Mouse (Mus musculus): ENCODE data around the gene Ube2e2.
A peak's percentile ranks its signal among the peaks of the same experiment; 100 is the strongest.
"Not testable (repeated sequence)": the region's sequence is repeated elsewhere in the genome, so short reads cannot be mapped to it uniquely, and the experiment has no call there.

Gene Ube2e2

DNA sequence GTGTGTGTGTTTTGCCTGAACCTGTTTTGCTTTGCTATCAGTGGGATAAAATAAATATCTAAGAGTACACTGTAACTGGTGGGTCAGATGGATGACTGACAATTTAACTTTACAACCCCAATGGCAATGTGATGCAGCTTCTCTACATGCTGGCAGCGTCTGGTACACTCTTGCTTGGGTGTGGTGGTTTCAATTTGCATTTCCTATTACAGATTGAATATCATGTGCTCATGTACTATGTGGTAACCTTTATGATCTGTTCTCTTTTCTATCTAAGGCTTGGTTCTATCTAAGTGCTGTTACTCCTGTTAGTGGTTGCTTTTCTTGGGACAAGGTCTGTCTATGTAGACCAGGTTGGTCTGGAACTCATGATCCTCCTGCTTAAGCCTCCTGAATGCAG, 292.1 kb downstream of the Ube2e2 start:
- DNase-seq: no peak

DNA sequence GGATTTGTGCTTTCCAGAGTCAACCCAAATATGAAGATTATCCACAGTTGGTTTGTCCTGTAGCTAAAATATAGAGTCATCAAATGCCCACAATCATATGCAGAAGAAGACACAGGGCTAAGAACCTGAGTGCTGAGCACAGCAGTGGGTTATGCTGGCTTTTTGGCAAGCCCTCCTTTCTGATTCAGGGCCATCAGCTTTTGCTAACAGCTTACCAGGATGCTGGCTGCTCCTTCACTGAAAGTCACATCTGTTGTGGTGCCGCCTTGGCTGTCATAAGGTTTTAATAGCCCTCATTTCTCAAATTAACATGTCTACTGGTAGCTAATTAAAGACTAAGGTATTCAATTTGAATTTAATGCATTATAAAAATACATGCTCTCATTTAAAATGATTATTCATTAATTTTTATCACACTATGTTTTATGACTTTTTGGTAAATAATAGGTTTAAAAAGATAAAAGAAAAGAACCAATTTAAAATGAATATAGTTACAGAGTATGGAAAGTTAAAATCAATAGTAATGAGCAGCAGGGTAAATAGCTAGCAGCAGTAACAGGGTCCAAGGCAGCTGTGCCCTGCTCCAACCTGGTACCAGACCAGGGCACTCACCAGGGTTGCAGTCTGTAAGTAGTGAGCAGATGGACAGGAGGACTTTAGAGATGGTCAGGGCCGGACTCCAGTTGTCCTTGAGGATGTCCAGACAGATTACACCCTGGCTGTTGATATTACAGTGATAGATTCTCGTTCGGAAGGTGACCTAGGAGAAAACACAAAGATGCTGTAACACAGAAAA, 307.6 kb downstream of the Ube2e2 start:
- DNase-seq: peak; percentile 53

DNA sequence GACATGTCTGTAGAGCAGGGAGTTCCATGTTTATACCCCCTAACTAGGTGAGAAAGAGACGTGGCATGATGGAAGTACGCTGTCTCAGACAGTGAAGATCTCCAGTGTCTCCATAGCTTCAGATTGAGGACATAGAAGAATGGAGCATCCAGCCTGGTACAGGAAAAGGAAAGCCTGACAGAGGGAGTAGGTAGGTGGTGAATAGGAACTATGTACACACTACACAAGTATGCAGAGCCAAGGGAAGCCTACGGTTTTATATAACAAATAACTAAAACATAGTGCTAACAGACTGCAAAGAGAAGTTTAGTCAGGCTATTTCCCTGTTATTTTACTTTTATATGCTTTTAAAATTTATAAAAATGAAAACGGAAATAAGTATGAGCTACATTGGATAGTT, 312.3 kb downstream of the Ube2e2 start:
- no peak for DNase-seq

GRCm38 (mm10) chr14:18574756-18575155, 319.3 kb downstream of the Ube2e2 start:
- no peak for DNase-seq

- no peak for DNase-seq
These were observed 319.8 kb downstream of the Ube2e2 start for GRCm38 (mm10) chr14:18574130-18574721.

DNA sequence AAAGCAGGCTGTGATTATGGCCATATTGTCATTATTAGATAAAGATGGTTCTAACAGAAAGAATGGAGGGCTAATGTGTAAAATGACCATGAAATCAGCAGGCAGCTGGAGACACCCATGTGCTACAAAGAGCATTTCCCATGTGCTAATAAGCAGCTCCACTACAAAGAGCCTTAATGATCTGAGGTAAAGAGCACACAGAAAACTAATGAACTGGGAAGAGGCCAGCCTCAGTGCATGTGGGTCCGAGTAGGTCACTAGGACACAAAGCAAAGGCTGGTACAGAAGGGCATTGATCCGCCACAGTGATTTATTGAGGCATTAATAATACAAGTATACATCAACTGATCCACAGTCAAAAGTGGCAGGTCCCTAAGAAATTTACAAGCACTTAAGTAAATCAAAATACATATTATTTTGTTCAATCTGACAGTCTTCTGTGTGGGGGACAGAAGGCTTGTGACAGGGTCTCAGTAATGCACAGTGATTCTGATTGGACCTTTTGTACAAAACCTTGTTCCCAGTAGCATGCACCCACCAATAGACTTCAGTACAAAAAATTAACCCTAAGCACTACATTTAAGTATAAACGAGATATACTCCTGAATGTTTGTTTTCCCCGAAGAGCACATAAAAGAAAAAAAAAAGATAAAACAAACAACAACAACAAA, 320.6 kb downstream of the Ube2e2 start:
- DNase-seq: no peak

GRCm38 (mm10) chr14:18572852-18573251, 321.2 kb downstream of the Ube2e2 start:
- DNase-seq: no peak

DNA sequence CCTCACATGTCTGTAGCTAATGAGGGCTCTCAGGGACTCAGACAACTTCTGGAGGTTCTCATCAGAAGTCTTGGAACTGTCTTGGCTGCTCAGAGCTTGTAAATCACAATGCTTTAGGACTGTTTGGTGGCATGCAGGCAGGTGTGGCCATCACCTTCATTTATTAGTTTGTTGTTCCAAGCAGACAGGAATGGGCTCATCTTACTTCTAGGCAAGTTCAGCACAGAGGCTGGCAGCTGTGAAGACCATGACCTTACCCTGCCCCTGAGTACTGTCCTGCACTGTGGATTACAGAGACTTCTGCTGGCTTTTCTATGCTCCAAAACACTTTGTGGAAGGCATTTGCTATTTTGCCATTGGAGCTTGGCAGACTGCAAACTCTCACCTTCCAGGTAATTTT, 324.5 kb downstream of the Ube2e2 start:
- DNase-seq: no peak

- not testable (repeated sequence) for DNase-seq
These were observed 329.1 kb downstream of the Ube2e2 start for GRCm38 (mm10) chr14:18564999-18565398.

DNA sequence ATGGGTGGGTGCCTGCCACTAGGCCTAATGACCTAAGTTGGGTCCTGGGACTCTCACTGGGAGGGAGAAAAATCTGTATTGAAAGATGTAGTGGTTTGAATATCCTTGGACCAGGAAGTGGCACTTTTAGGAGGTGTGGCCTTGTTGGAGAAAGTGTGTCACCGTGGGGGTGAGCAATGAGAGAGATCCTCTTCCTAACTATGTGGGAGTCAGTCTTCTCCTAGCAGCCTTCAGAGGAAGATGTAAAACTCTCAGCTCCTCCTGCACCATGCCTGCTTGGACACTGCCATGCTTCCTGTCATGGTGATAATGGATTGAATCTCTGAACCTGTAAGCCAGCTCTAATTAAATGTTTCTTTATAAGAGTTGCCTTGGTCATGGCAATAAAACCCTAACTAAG, 338.8 kb downstream of the Ube2e2 start:
- no peak for DNase-seq

GRCm38 (mm10) chr14:18554627-18554988, 339.5 kb downstream of the Ube2e2 start:
- no peak for DNase-seq

DNA sequence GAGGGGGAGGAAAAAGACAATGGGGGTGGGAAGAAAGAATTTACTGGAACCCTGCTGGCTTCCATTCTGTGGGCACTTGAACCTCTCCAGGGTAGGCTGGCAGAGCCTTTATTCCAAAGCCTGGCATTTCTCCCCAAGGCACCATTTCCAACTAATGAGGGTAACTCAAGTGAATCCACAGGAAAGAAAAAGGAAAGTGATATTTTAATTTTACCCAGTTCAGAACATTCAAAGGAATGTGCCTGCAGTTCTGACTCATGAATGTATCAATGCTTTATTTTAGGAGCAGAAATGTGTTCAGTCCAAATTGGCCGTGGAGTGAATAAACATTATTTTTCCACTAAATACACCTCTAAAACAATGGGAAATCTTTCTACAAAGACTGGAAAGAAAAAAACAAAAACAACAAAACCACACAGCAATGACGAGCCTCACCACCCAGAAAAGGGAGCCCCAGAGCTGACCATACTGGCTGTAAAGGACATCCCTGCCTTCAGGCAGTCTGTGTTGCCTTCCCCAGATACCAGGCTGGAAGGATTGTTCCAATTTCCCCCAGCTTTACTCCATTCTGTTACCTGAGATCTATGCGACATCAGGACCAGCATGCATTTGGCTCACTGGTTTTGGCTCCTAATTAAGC, 340.0 kb downstream of the Ube2e2 start:
- peak; percentile 3 for DNase-seq

DNA sequence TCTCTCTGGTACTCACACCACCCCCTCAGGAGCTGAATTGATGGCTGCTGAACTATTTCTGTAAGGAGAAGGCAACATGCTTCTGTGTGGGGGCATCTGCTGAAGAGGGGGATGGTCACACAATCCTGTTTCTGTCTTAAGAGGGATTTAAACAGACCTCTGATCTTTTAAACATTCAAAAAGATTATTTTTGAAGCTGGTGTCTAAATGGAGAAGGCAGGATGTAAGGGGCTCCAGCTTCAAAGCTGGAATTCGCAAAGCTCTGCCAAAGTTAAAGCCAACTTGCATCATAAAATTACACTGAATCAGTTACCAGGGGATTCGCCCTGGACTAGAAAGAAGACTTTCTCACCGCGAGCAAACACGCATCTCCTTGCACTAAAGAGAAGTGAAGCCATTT, 346.5 kb downstream of the Ube2e2 start:
- no peak for DNase-seq

- DNase-seq: not testable (repeated sequence)
These were observed 355.0 kb downstream of the Ube2e2 start for GRCm38 (mm10) chr14:18539092-18539491.

DNA sequence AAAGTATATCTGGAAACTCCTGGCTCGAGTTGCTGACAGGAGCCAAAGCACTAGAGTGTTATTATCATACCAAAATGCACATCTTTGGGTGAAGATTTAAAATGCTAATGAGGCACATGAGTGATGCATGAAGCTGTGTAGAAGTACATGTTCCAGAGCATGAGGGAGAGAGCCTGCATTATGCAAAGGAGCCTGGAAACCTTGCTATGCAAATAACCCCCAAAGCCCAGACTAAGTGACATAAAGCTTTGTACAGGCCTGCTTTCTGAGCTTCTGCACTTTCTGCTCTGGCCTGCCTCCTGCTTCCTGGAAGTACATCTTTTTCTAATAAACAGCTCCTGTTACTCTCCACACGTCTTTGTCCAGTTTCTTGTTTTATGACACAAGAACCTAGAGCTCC, 363.2 kb downstream of the Ube2e2 start:
- DNase-seq: no peak

DNA sequence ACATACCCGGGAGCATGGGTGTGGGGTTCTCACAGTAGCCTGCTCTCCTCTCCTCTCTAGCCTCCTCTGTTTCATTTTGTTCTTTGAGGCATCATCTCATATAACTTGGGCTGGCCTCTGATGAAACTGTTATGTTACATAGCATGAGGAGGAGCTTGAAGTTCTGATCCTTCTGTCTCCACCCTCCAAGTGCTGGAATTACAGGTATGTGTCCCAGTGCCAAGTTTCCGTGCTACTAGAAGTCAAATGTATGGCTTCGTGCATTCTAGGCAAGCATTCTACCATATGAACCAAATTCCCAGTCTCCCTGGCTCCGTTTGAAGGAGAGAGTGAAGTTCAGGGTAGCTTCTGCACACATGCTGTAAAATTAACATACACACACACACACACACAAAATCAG, 363.6 kb downstream of the Ube2e2 start:
- DNase-seq: no peak

All from cerebellum, adult 9-10 months (tissue).